Mouse (Mus musculus): Measurements from ENCODE around the gene Capn9. TPM values are rescaled to one million over a fixed set of nuclear protein-coding genes. Genes with fewer than 3 reads are reported as not detected.

Capn9 gene
- polyA plus RNA-seq, 1 experiment from 2014 or later = not detected

- Histone ChIP-seq H3K27me3 (peaks cover 6% of the 10 kb centered on the region; the same call in 1 of the 2 replicates), H3K4me3 (no peak overlapping the region), H3K4me2 (replicated peaks) (no peak overlapping the region), H3K4me1 (peaks cover 15% of the 10 kb centered on the region), H3K27ac (no peak overlapping the region), H3K36me3 (no peaks in the 10 kb centered on the region), H3K9me3 (no peaks in the 10 kb centered on the region), H3K9ac (no peak overlapping the region)
- ATAC-seq (ENCODE audit: low FRiP score, low read depth) = no peak
- WGBS = 67% methylated on average over 5 of the region's 5 CpGs
Observed at GRCm38 (mm10) chr8:124621255-124621654, 45.3 kb downstream of the Capn9 start.

DNA sequence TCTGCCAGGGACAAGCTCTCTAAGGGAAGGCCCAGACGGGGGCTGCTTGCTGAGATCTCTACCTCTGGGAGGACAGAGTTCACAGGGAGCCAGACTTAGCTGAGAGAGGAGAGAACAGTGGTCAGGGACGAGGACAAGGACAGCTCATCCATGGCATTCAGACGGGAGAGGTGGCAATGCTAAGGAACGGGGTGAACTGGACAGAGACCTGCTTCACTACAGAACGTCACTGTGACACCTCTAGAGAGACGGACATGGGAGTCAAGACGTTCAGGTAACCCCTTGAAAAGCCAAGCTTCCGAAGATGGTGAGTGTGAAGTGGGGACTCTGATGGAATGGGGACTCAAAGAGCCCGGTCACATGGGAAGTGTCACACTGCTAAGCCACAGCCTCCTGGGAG, 50.3 kb downstream of the Capn9 start:
- H3K9ac ChIP-seq = no peak overlapping the region
- no peaks in the 10 kb centered on the region for H3K9me3 ChIP-seq
- no peak overlapping the region for H3K27ac ChIP-seq
- H3K4me2 ChIP-seq (replicated peaks) = no peak overlapping the region
- peaks cover 9% of the 10 kb centered on the region for H3K4me1 ChIP-seq
- 82% methylated on average over 9 of the region's 9 CpGs for WGBS
- H3K27me3 ChIP-seq = no peaks in the 10 kb centered on the region
- H3K36me3 ChIP-seq = no peaks in the 10 kb centered on the region
- no peak overlapping the region for H3K4me3 ChIP-seq
- ATAC-seq (ENCODE audit: low FRiP score, low read depth) = no peak

DNA sequence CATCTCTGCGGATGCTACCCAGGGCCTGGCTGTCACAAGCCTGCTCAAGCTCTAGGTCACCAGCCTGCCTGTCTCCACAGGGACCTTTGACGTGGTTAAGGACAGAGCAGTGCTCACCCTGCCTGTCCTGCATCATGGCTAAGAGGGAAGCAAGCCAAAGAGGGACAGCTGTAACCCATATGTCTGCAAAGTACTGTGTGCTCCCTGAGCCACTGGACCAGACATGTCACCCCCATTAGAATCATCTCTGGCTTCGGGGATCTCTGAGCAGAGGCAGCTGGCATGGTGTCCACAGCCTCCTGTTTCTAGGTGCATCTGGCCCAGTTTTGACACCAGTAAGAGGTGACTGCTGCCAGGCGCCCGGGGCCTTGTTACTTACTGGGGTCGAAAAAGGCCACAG, 54.6 kb downstream of the Capn9 start:
- no peak overlapping the region for H3K4me2 ChIP-seq (replicated peaks)
- H3K27me3 ChIP-seq = no peaks in the 10 kb centered on the region
- no peaks in the 10 kb centered on the region for H3K4me1 ChIP-seq
- H3K4me3 ChIP-seq = no peak overlapping the region
- ATAC-seq (ENCODE audit: low FRiP score, low read depth) = no peak
- no peak overlapping the region for H3K9ac ChIP-seq
- H3K36me3 ChIP-seq = peaks cover 2% of the 10 kb centered on the region
- 81% methylated on average over 6 of the region's 6 CpGs for WGBS
- H3K27ac ChIP-seq = no peak overlapping the region
- H3K9me3 ChIP-seq = no peaks in the 10 kb centered on the region

- Histone ChIP-seq H3K4me2 (replicated peaks) (no peak overlapping the region), H3K27ac (no peak overlapping the region), H3K9me3 (no peaks in the 10 kb centered on the region), H3K36me3 (peaks cover 6% of the 10 kb centered on the region), H3K9ac (no peak overlapping the region), H3K4me3 (no peak overlapping the region), H3K27me3 (no peaks in the 10 kb centered on the region), H3K4me1 (no peaks in the 10 kb centered on the region)
- WGBS = 77% methylated on average over 4 of the region's 4 CpGs
- no peak for ATAC-seq (ENCODE audit: low FRiP score, low read depth)
Observed at GRCm38 (mm10) chr8:124630891-124631290, 55.0 kb downstream of the Capn9 start.

DNA sequence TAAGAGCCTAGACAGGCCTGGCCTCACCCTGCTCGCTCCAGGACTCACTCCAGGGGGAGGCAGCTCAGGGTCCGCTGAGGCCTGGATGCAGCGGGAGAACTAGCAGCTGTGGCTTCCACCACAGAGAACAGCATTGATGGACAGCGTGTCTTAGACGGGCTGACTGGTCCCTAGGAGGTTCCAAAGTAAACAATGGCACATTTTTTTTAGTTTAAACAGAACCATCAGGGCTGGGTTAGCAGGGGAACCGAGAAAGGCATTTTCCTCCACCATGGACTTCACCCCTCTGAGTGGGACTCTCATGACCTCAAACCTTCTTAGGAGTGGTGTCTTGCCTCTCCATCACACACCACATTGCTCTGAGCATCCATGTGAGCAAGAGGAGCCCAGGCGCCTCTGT, 56.1 kb downstream of the Capn9 start:
- Histone ChIP-seq H3K27me3 (no peaks in the 10 kb centered on the region), H3K9me3 (no peaks in the 10 kb centered on the region), H3K36me3 (peaks cover 17% of the 10 kb centered on the region), H3K9ac (no peak overlapping the region), H3K4me2 (replicated peaks) (no peak overlapping the region), H3K4me1 (no peaks in the 10 kb centered on the region), H3K4me3 (no peak overlapping the region), H3K27ac (no peak overlapping the region)
- no peak for ATAC-seq (ENCODE audit: low FRiP score, low read depth)
- 45% methylated on average over 7 of the region's 7 CpGs for WGBS

- no peak for ATAC-seq (ENCODE audit: low FRiP score, low read depth)
- Histone ChIP-seq H3K9me3 (no peaks in the 10 kb centered on the region), H3K4me3 (no peak overlapping the region), H3K27ac (no peak overlapping the region), H3K27me3 (no peaks in the 10 kb centered on the region), H3K36me3 (peaks cover 29% of the 10 kb centered on the region), H3K9ac (no peak overlapping the region), H3K4me2 (replicated peaks) (no peak overlapping the region), H3K4me1 (no peaks in the 10 kb centered on the region)
- WGBS = 87% methylated on average over 14 of the region's 14 CpGs
Observed at GRCm38 (mm10) chr8:124633001-124633703, 57.2 kb downstream of the Capn9 start.

DNA sequence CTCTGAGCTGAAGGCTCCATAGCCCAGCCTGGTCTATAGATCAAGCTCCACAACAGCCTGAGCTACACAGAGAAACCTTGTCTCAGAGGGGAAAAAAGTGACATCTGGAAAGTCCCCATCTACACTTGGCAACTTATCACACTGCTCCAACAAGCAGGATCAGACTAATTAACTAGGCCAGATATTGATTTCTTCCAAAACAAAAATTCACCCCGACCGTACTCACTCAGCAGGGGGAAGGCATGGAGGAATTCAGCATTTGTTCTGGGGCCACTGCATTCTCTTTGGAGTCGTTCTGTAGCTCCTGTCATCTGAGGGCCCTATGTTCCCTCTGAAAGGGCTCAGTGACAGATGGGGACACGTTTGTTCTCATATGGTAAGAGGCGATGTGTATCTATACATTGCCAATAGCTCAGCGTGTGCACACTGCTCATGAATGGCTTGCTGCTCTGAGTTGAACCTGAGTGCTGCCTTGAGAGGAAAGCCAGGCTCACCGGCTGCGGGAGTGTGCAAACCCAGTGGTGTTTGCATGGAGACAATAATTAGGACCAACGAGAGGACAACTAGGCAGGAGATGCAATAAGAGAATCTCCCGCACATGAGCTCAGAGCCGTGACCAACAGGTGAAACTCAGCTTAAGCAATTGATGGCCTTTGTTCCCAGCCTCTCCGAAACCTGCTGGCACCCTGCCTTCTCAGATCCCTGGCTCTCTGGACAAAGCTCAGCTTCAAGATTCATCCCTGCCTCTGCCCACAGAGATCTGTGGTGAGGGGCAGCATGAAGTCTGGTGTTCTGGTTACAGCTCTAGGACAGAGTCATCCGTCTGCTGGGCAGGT, 58.7 kb downstream of the Capn9 start:
- no peaks in the 10 kb centered on the region for H3K4me1 ChIP-seq
- no peak for ATAC-seq (ENCODE audit: low FRiP score, low read depth)

DNA sequence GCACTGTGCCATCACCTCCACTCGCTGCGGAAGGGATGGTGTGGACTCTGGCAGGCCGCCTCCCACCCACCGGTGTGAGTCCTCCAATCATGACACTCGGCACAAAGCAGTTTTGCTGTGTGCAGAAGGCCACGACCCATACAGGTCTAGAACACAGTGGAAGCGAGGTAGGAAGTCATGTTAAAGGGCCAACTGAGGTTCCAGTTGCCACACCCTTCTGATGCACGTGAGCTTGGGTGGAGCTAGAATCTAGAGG, 59.3 kb downstream of the Capn9 start:
- H3K27ac ChIP-seq = no peak overlapping the region
- H3K9me3 ChIP-seq = no peaks in the 10 kb centered on the region
- H3K9ac ChIP-seq = no peak overlapping the region
- WGBS = 81% methylated on average over 8 of the region's 8 CpGs
- no peaks in the 10 kb centered on the region for H3K4me1 ChIP-seq
- H3K4me2 ChIP-seq (replicated peaks) = no peak overlapping the region
- H3K27me3 ChIP-seq = no peaks in the 10 kb centered on the region
- no peak for ATAC-seq (ENCODE audit: low FRiP score, low read depth)
- peaks cover 45% of the 10 kb centered on the region for H3K36me3 ChIP-seq
- H3K4me3 ChIP-seq = no peak overlapping the region

More for the DNA sequence above, 58.7 kb downstream of the Capn9 start:
- Histone ChIP-seq H3K27ac (no peak overlapping the region), H3K4me2 (replicated peaks) (no peak overlapping the region), H3K9ac (no peak overlapping the region), H3K4me3 (no peak overlapping the region), H3K9me3 (no peaks in the 10 kb centered on the region), H3K36me3 (peaks cover 42% of the 10 kb centered on the region), H3K27me3 (no peaks in the 10 kb centered on the region)
- WGBS = 88% methylated on average over 13 of the region's 13 CpGs

DNA sequence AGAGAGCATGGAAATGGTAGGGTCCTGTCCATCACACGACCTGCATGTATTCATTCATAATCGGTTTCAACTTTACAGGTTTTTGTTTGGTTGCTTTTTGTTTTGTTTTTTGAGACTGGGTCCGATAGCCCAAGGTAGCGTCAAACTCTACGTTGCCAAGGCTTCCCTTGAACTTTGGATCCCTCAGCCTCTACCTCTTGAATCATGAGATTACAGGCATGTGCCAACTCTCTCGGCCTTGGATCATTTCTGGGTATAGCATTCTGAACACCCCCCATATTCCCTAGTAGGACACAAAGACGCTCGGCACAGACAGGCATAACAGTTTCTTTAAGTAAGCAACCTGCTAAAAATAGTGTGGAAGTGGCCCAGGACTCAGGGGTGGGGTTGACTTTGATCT, 65.7 kb downstream of the Capn9 start:
- no peaks in the 10 kb centered on the region for H3K27me3 ChIP-seq
- no peak overlapping the region for H3K4me2 ChIP-seq (replicated peaks)
- 96% methylated on average over 8 of the region's 8 CpGs for WGBS
- peaks cover 56% of the 10 kb centered on the region for H3K36me3 ChIP-seq
- no peak overlapping the region for H3K9ac ChIP-seq
- peaks cover 31% of the 10 kb centered on the region for H3K4me1 ChIP-seq
- no peak overlapping the region for H3K27ac ChIP-seq
- ATAC-seq (ENCODE audit: low FRiP score, low read depth) = no peak
- H3K9me3 ChIP-seq = peaks cover 4% of the 10 kb centered on the region; the same call in 1 of the 2 replicates
- no peak overlapping the region for H3K4me3 ChIP-seq

DNA sequence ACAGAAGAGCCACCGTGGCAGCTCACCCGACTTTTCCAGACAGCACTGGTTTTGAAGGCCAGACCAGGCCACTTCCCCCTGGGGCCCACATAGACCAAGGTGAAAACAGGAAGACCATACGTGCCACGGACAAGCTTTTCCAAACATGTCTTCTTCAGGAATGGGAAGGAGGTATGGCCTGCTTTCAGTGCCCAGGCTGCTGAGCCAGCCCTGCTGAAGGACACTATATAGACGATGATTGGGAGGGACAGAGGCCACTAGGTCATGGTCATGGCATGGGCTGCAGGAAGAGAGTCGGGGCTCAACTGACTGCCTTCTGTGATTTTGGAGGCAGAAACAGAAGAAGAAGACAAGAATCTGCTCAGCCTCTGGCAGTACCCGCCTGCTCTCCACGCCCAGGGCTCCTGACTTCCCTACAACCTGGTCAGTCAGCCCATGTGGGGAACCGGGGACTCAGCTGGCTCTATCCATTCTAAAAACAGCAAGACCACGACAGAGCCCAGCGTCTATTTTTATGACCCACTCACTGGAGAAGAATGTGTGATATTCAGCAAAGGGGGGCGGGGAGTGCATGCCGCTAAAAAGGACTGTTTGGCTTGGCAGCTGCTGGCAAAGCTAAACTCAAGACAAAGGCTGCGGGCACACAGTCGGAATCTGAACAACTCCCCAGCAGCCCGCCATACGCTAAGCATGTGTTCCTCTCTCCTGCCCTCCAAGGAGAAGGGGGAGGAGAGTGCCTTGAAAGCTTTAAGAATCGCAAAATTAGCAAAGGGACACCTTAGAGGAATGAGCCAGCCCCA, 67.8 kb downstream of the Capn9 start:
- H3K4me1 ChIP-seq = peaks cover 35% of the 10 kb centered on the region
- peak overlapping the region; percentile 93 for H3K27ac ChIP-seq
- H3K4me3 ChIP-seq = no peak overlapping the region
- peak; percentile 86 for ATAC-seq (ENCODE audit: low FRiP score, low read depth)
- H3K36me3 ChIP-seq = peaks cover 36% of the 10 kb centered on the region
- H3K4me2 ChIP-seq (replicated peaks) = peak overlapping the region; percentile 46
- peak overlapping the region; percentile 57 for H3K9ac ChIP-seq
- peaks cover 4% of the 10 kb centered on the region; the same call in 1 of the 2 replicates for H3K9me3 ChIP-seq
- no peaks in the 10 kb centered on the region for H3K27me3 ChIP-seq
- 38% methylated on average over 18 of the region's 18 CpGs for WGBS

- H3K9ac ChIP-seq = no peak overlapping the region
- H3K4me1 ChIP-seq = peaks cover 47% of the 10 kb centered on the region
- ATAC-seq (ENCODE audit: low FRiP score, low read depth) = no peak
- no peak overlapping the region for H3K27ac ChIP-seq
- H3K4me2 ChIP-seq (replicated peaks) = no peak overlapping the region
- H3K36me3 ChIP-seq = peaks cover 28% of the 10 kb centered on the region
- H3K9me3 ChIP-seq = no peaks in the 10 kb centered on the region
- H3K4me3 ChIP-seq = no peak overlapping the region
- H3K27me3 ChIP-seq = no peaks in the 10 kb centered on the region
Observed at GRCm38 (mm10) chr8:124648311-124648710, 72.4 kb downstream of the Capn9 start.

DNA sequence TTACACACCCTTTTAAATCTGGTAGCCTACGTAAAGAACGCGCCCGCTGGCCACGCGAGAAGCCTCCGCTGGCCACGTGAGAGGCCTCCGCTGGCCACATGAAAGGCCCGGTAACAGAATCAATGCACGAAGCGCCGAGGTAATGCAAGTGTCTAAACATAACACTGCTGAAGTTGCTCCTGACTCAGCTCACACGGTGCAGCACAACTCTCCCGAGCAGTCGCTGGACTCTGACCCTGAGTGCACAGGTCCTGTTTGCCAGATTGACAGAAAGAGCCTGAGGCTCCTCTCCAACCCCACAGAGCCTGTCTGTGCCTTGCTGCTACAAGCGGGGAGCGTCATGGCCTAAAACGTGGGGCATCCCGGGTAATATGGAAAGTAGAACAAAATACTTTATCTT, 75.9 kb downstream of the Capn9 start:
- H3K4me2 ChIP-seq (replicated peaks) = no peak overlapping the region
- H3K36me3 ChIP-seq = peaks cover 28% of the 10 kb centered on the region
- no peaks in the 10 kb centered on the region for H3K27me3 ChIP-seq
- no peak overlapping the region for H3K4me3 ChIP-seq
- H3K9ac ChIP-seq = no peak overlapping the region
- peaks cover 57% of the 10 kb centered on the region for H3K4me1 ChIP-seq
- H3K27ac ChIP-seq = 0 out of 2 replicates have a peak overlapping the region, but pooled peaks have one; percentile 78
- ATAC-seq (ENCODE audit: low FRiP score, low read depth) = no peak
- 92% methylated on average over 20 of the region's 20 CpGs for WGBS
- no peaks in the 10 kb centered on the region for H3K9me3 ChIP-seq
